Mouse (Mus musculus) right cerebral cortex, adult 2 months (tissue): Measurements from ENCODE around the gene Atl3.

Experiments used
- DNase-seq, 2 experiments: peaks; one replicate each; pipeline ENCODE4 v3.0.0; 2021 to 2022; ENCODE audit warnings: low spot score in 2 of 2

The Atl3 gene

GRCm38 (mm10) chr19:7498816-7499215 is 5.0 kb downstream of the Atl3 start:
- DNase-seq: no peak

- DNase-seq: no peak
Observed at GRCm38 (mm10) chr19:7500701-7501100, 6.9 kb downstream of the Atl3 start.

DNA sequence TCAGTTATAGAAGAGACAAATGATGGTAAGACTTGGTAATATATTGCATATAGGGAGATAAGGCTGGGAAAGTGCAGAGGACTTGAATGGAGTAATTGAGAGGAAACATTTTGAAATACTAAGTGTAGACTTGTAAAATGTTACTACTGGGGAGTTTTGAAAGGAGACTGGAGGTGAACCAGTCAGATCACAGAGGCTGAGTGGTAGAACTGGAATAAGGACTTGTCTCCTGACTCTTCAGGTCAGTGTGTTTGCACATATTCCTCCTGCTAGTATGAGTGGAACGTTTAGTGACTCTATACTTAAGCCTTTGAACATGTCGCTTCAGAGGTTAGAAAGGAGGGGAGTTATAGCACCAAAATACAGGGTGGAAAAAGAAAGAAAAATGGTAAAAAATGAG is 8.6 kb downstream of the Atl3 start:
- no peak for DNase-seq

DNA sequence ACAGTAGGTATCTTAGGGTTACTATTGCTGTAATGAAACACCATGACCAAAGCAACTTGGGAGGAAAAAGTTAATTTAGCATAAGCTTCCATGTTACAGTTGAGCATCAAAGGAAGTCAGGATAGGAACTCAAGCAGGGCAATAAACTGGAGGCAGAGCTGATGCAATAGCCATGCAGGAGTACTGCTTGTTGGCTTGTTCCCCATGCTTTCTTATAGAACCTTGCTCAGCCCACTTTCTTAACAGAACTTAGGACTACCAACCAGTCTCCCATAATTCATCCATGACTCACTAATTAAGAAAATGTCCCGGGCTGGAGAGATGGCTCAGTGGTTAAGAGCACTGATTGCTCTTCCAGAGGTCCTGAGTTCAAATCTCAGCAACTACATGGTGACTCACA is 12.5 kb downstream of the Atl3 start:
- no peak for DNase-seq

GRCm38 (mm10) chr19:7508026-7508425 is 14.2 kb downstream of the Atl3 start:
- no peak for DNase-seq

DNA sequence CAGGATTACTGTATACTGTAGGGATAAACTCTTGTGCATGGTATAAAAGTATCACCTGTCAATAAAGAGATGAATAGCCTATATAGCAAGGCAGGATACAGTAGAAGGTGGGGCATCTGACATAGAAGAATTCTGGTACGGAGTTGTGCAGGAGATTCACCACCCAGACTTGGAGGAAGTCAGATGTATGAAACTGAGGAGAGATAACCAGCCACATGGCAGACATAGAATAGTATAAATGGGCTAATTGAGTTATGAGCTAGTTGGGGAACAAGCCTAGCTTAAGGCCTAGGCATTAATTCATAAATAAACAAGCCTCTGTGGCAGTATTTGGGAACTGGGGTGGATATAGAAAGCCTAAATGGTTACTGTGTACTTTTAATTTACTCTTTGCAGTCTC is 22.6 kb downstream of the Atl3 start:
- DNase-seq: no peak

GRCm38 (mm10) chr19:7521619-7522018 is 27.8 kb downstream of the Atl3 start:
- DNase-seq: no peak

DNA sequence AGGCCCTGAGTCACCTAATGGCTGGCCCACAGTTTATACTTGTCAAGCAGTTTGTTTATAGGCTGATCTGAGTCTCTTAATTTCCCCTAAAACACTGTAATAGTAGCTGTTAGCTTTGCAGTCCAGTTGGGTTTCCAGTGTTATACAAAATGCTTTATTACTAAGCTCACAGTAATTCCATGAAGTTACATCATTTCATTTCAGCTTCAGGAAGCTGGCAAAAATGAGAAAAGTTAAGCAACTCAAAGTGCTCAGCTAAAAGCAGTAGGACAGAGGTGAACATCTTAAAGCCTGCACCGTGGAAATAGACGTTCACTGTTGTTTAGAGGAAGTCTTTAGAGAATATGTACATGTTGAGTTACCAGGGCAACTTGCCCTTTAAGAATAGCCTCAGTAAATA is 29.0 kb downstream of the Atl3 start:
- no peak for DNase-seq

- DNase-seq: no peak
Observed at GRCm38 (mm10) chr19:7523292-7523691, 29.5 kb downstream of the Atl3 start.

GRCm38 (mm10) chr19:7523781-7524180 is 29.9 kb downstream of the Atl3 start:
- no peak for DNase-seq

DNA sequence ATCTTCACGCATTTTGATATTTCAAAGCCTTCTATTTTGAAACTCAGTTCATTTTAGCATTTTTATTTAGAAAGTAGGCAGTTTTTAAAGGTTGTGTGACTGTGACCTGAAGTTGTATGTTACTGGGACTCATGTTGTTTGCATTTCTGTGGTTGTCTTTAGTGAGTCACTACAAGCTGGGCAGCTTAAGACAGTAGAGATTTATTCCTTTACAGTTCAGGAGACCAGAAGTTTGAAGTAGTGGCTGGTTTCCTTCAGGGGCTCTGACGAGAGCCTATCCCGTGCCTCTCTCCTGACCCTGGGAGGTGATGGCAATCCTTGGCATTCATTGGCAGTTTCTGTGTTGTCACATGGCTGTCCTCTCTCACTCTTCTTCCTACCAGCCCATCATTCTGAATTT is 31.0 kb downstream of the Atl3 start:
- DNase-seq: no peak

DNA sequence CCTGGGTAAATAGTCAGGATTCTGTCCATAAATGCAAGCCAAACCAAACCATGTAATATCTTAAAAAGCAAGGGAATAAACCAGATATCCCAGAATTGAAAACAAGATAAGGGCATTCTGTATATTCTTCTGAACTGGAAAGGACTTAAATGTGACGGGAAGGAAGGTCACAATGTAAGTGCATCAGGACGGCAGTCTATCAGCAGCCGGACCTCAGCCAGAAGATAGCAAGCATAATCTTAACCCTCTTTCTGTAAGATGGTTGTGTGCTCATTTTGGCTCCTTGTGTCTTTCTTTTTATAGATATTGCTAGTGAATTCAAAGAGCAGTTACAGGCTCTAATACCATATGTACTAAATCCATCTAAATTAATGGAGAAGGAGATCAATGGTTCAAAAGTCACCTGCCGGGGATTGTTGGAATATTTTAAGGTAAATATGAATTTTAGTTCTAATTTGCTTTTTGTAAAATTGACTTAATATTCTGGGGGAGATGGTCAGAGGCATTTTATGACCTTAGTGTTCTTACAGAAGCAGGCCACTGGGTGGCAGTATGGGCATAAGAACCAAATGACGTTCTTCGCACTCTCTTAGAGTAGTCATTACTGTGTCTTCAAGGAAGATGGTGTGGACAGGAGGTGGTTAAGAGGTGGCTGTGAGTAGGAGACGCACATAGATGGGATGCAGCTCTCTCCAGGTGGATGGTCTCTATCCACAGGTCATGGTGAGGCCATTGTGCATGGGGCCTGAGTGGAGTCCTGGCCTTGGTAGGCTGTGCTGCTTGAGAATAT is 35.0 kb downstream of the Atl3 start:
- DNase-seq: peak; percentile 77 to 81

- DNase-seq: no peak
Observed at GRCm38 (mm10) chr19:7531906-7532305, 38.1 kb downstream of the Atl3 start.

GRCm38 (mm10) chr19:7533891-7534290 is 40.1 kb downstream of the Atl3 start:
- no peak for DNase-seq

DNA sequence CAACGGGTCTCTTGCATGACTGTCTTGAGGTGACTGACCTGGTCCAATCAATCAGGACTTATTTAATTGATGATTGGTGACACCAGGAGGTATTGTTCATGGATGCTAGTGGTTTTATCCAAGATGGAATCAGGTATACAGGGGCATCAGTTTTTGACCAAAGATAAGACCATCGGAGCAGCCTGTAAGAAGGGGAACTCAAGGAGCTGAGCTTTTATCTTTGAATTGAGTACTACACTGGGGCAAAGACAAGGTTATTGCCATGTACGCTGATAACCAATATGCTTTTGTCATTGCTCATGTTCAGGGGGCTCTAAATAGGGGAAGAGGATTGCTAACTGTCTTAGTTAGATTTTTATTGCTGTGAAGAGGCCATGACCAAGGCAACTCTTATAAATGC is 55.1 kb downstream of the Atl3 start:
- no peak for DNase-seq

GRCm38 (mm10) chr19:7551550-7552300 is 57.9 kb downstream of the Atl3 start:
- no peak for DNase-seq

DNA sequence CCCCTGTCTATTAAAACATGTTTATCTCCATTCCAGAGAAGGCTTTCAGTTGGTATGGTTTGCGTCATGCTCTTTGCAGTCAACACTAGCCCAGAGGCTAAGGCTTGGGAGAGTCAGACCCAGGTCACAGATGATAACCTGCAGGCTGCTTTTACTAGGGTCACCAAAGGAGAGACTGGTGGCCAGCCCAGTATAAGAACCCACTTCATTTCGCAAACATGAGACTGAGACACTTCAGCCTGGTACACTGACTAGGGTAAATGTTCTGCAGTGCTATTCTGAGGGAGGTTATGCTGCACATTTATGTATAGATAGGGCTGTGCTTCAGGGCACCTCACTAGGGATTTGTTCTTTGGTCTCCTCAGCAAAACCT is 58.4 kb downstream of the Atl3 start:
- no peak for DNase-seq

DNA sequence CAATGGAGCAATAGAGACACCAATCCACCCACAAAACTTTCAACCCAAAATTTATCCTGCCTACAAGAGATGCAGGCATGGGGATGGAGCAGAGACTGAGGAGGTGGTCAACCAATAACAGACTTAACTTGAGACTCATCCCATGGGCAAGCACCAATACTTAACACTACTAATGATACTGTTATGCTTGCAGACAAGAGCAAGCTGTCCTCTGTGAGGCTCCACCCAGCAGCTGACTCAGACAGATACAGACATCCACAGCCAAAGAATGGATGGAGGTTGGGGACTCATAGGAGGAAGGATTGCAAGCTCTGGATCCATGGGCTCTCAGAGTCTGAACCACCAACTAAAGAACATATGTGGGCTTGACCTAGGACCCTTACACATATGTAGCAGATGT is 59.6 kb downstream of the Atl3 start:
- no peak for DNase-seq

GRCm38 (mm10) chr19:7554881-7555280 is 61.0 kb downstream of the Atl3 start:
- no peak for DNase-seq

DNA sequence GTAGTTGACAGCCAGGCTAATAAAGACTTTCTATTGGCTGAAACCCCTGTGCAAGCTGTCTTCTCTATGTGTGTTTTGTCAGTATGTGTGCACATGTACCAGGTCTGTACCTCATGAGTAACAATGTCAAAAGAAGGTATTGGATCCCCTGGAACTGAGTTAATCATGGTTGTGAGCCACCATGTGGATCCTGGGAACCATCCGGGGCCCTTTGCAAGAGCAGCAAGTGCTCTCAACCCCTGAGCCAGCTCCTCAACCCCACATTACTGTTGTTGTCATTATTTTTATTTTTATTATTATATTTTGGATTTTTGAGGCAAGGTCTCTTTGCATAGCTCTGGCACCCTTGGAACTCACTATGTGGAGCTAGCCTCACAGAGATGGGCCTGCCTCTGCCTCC is 62.8 kb downstream of the Atl3 start:
- DNase-seq: no peak

- DNase-seq: peak; percentile 21 to 48
Observed at GRCm38 (mm10) chr19:7557328-7557822, 63.5 kb downstream of the Atl3 start, which contains the start of gene Pla2g16. Gene Pla2g16 (plus strand): TSS chr19:7557459.

GRCm38 (mm10) chr19:7557844-7558243 is 64.0 kb downstream of the Atl3 start:
- no peak for DNase-seq

GRCm38 (mm10) chr19:7558675-7559074 is 64.8 kb downstream of the Atl3 start:
- no peak for DNase-seq
